Mouse (Mus musculus) activated CD4-positive, CD25-positive, alpha-beta regulatory T cell, adult 4 months (primary cell): ENCODE results near the gene Ankle2. TPM values are rescaled to one million over a fixed set of nuclear protein-coding genes. Genes with fewer than 3 reads are reported as not detected.

Experiments
- ATAC-seq: one replicate; pipeline ENCODE4 v1.8.0; 2017
- polyA plus RNA-seq, 2 experiments: library from polyadenylated mRNA; unstranded; fragments of 100-300 nt; shearing (Covaris generic); gene quantifications; one replicate each; pipeline ENCODE4 v1.2.1; 2017

The Ankle2 gene
- polyA plus RNA-seq, 2 experiments from 2014 or later: 13.8 to 18.3 TPM

DNA sequence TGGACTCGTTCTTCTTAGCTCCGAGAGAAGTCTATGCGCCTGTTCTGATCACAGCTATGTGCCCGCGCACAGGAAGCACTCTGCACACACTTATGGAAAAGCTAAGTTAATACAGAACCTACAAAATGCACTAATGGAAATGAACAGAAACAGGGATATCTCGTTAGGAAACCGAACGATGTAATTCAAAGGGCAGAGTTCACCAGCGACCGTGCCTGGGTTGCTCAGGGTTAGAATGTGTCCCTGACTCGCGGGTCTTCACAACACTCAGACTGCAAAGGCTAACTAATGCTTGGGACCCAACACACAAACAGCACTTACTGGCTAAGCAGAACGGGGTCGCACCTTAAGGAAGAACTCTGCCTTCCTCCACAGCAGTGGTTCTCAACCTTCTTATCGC, 54.4 kb downstream of the Ankle2 start:
- no peak for ATAC-seq

DNA sequence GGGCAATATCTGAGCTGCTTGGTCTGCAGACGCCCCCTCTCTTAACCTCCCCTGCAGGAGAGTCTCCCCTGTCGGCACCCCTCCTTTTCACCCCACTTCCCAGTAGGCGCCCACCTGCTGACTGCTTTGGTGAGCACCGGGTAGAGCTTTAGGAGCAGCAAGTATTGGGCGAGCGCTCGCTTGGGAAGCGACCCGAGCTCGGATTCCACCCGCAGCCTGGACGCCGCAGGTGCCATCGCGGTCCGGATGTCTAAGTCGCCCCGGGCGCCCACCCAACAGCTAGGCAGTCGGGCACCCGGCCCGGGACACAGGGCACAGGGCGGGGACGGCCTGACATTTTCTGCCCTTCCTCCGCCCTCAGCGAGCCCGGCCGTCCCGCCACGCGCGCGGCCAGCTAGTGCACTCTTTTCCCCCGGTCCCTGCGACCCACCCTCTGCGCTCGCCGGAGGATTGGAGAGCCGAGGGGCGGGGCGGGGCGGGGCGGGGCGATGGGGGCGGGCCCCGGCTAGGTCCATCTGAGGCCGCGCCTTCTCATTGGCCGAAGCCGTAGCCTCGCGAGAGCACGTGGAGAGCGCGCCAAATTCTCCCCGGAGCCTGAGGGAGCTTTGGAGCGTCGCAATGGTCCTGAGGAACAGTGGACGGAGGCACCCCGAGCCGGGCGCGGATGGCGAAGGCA, 55.1 kb downstream of the Ankle2 start, which contains the start of the genes Pxmp2 and Pole:
Gene Pxmp2 (minus strand): TSS at position 417 of the 676 bp plus-strand sequence.
Gene Pole (plus strand): TSS at position 537 of the 676 bp plus-strand sequence.
- ATAC-seq: peak; percentile 83

DNA sequence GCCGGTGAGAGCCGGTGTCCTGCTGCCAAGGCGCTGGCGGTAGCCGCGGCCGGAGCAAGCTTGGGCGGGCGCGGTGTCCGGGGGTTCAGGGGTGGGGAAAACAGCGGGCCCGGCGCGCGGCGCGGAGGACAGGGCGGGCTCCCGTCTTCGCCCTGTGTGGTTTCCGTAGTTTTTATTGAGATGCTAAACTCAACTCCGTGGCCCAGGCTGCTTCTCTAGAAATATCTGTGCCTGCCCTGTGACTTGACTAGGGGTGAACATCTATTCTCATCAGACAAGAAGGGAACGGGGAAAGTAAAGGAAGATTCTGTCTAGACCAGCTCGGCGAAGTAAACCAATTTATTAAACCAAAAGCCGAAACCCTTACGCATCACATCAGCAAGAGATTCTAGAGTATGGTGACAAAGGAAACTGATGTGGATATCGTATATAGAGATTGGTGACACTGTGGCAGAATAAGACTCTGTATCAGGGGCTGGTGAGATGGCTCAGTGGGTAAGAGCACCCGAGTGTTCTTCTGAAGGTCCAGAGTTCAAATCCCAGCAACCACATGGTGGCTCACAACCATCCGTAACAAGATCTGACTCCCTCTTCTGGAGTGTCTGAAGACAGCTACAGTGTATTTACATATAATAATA, 55.8 kb downstream of the Ankle2 start:
- ATAC-seq: peak; percentile 41

DNA sequence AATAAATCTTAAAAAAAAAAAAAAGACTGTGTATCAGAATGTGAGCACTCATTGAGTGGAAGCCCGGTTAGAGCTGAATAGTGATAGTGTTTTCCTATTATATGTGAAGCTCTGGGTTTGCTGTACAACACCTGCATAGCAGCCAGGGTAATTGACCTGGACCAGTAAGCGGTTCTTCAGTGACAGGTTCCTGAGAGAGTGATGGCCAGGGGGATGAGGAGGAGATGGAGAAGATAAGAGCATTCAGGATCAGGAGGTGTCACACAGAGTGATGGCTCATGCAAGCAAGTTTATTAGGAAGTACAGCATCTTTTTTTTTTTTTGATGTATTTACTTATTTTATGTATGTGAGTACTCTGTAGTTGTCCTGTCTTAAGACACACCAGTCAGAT, 56.3 kb downstream of the Ankle2 start:
- no peak for ATAC-seq

DNA sequence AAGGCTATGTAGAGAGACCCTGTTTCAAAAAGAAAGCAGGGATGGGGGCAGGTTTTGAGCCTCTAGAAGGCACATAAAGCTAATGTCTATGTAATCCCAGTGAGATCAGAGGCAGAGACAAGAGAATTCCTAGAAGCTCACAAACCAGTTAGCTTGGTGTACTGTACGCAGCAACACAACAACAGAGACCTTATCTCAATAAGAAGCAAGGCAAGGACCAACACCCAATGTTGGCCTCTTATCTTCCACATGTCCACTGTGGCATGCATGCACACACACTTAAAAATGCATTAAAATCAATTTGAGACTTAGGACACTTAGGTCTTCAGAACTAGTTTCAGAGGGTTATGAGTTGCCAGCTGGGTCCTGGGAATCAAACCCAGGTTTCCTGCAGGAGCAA, 60.8 kb downstream of the Ankle2 start:
- no peak for ATAC-seq

DNA sequence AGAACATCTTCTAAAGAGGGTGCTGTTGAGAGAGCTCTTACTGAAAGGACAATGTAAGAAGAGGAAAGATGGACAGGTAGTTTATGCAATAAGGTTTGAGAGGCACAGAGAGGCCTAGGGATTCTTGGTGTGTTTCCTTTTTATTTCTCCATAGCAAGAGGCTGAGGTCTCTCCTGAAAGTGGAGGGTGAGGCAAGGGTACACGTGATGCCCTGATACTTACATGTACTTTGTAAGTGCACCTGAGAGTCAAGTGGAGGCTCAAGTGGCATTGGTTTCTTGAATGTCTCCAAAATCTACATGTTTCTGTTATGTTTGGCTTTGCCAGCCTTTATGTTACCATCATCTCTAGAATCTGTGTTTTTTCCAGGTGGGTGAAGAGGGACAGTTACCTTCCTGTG, 65.8 kb downstream of the Ankle2 start:
- no peak for ATAC-seq

DNA sequence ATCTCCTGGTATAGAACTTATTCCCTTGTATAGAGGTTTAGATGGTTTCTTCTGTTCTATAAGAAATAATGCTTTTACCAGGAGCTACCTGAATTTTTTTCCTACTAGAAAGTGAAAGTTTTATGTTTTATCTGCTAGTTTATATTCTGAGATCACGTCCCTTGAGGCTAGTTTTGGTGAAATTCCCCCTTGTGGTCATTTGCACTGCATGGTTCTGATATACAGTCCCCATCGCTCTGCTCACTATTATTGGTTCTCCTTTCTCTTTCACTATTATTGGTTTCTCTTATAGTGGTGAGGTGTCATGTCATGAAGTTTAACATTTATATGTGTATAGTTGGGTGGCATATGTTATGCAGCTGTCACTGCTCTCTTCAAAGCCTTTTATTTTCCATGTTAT, 69.8 kb downstream of the Ankle2 start:
- peak; percentile 23 for ATAC-seq

Other genes starting within 250 kb of the Ankle2 start
- gene Zfp932, start 234.5 kb upstream of the Ankle2 start, polyA plus RNA-seq: 10 to 100 TPM; 24.6 to 38.3 TPM
- gene Gm17655, start 158.5 kb upstream of the Ankle2 start, polyA plus RNA-seq: 10 to 100 TPM in 1 of 2 experiments, 1 to 10 TPM in 1; 8.8 to 11.2 TPM
- 1 to 10 TPM; 1.6 to 3.0 TPM for gene Gm35315, start 136.6 kb upstream of the Ankle2 start, polyA plus RNA-seq
- 1 to 10 TPM in 1 of 2 experiments, under 1 TPM in 1; 0.63 to 1.6 TPM for gene Plcxd1, start 131.0 kb upstream of the Ankle2 start, polyA plus RNA-seq
- gene Gtpbp6, start 122.8 kb upstream of the Ankle2 start, polyA plus RNA-seq: 10 to 100 TPM; 11.6 to 11.7 TPM
- 1 to 10 TPM; 3.5 to 4.6 TPM for gene Zfp605, start 120.9 kb upstream of the Ankle2 start, polyA plus RNA-seq
- gene Chfr, start 95.2 kb upstream of the Ankle2 start, polyA plus RNA-seq: 10 to 100 TPM; 35.7 to 50.7 TPM
- gene Golga3, start 54.3 kb upstream of the Ankle2 start, polyA plus RNA-seq: 10 to 100 TPM; 18.0 to 20.7 TPM
- gene Pgam5, start 38.9 kb downstream of the Ankle2 start, polyA plus RNA-seq: 10 to 100 TPM; 28.0 to 30.1 TPM
- 1 to 10 TPM; 3.3 to 3.8 TPM for gene Pxmp2, start 55.2 kb downstream of the Ankle2 start, polyA plus RNA-seq
- 10 to 100 TPM in 1 of 2 experiments, 1 to 10 TPM in 1; 7.5 to 12.4 TPM for gene Pole, start 55.3 kb downstream of the Ankle2 start, polyA plus RNA-seq
- not detected for gene P2rx2, start 112.2 kb downstream of the Ankle2 start, polyA plus RNA-seq
- not detected for gene Lrcol1, start 113.7 kb downstream of the Ankle2 start, polyA plus RNA-seq
- gene Fbrsl1, start 217.5 kb downstream of the Ankle2 start, polyA plus RNA-seq: 1 to 10 TPM; 5.1 to 5.8 TPM